Mouse (Mus musculus): ENCODE results near the gene Srpr.
A peak's percentile ranks its signal among the peaks of the same experiment; 100 is the strongest.

The Srpr gene

GRCm38 (mm10) chr9:35199772-35200471 lies at the start of gene Srpr, which contains the start of gene Tirap:
Srpr (plus strand) TSS chr9:35200175.
Tirap (minus strand) TSS chr9:35200291.
- DNase-seq (ENCODE audit: low spot score in 2 of 2), result peak; percentile 94 to 95

GRCm38 (mm10) chr9:35152923-35153322 lies 47.1 kb upstream of the Srpr start:
- DNase-seq (ENCODE audit: low spot score in 2 of 2), result no peak

DNA sequence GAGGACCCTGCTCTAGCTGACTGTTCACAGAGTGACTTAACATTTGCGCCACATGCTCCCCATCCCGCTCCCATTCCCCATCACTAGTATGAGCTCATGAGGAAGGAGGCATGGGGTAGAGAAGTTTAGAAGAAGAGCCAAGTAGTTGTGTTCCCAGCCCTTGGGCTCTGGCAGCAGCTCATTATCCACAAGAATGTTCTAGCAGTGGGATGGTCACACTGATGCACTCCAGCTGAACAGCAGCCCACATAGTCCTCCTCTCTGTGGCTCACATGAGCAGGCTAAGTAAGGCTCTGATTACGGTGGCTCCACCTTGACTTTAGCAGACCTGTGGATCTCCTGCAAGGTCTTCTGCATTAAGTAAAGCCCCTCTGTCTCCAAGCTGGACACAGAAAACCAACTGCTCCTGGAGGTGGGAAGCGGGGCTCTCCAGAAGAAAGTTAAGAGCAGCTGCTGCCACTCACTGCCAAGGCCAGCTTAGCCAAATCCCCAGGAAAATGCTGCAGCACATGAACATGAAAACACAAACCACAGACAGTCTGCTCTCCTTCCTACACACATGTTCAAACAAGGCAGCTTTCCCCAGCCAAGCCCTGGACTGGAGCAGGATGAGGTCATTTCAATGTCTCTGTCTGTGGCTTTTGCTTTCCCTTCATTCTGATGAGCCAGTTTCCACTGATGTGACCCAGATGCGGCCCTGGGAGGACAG lies 43.8 kb upstream of the Srpr start:
- DNase-seq (ENCODE audit: low spot score in 2 of 2), result no peak

DNA sequence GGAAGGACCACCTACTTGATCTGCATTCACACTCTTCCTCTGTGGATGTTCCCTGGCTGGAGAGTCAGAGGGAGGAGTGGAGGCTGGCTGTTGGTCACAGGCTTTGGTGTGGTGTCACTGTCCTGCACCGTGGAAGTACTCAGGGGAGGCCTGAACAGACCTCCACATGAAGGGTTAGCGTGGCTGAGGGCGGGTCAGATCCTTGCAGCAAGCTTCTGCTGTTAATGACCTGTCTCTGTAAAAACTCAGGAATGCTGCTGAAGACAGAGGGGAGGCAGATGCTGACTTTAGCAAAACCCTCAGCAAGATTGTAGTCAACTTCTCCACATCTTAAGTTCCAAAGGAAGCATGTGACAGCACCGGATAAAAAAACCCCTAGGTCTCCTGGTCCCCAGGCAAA lies 43.1 kb upstream of the Srpr start:
- no peak for DNase-seq (ENCODE audit: low spot score in 2 of 2)

DNA sequence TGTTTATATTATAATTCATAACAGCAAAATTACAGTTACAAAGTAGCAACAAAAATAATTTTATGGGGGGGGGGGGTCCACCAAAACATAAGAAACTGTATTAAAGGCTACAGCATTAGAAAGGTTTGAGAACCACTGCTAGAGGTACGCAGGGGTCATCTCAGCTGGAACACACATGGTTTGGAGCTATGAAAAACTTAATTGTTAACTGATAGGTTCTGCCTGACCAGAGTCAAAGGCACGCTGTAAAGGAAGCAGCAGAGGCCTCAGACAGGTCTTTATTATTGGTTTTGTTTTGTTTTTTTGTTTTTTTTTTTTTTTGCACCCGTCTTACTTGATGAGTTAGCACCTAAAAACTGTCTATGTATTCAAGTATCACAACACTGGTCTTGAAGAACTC lies 41.5 kb upstream of the Srpr start:
- no peak for DNase-seq (ENCODE audit: low spot score in 2 of 2)

- no peak for DNase-seq (ENCODE audit: low spot score in 2 of 2)
Measured at GRCm38 (mm10) chr9:35160662-35161061, 39.3 kb upstream of the Srpr start.

DNA sequence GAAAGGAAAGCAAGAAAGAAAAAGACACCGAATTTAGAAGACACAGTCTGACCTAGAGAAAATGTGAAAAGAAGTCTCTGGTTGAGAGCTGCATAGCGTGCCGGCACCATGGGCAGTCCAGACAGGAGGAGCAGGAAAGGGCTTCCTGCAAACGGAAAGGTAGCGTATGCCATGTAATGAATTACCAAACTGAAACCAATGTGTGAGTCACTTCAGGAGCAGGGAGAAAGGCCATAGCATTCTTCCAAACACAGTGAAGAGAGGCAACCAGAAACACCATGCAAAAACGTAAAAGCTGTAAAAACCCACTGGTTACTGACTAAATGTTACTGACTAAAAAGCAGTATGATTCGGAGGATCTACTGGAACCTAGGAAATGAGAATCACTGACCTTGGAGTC lies 38.3 kb upstream of the Srpr start:
- no peak for DNase-seq (ENCODE audit: low spot score in 2 of 2)

GRCm38 (mm10) chr9:35163011-35163690 lies 36.8 kb upstream of the Srpr start:
- DNase-seq (ENCODE audit: low spot score in 2 of 2), result no peak

DNA sequence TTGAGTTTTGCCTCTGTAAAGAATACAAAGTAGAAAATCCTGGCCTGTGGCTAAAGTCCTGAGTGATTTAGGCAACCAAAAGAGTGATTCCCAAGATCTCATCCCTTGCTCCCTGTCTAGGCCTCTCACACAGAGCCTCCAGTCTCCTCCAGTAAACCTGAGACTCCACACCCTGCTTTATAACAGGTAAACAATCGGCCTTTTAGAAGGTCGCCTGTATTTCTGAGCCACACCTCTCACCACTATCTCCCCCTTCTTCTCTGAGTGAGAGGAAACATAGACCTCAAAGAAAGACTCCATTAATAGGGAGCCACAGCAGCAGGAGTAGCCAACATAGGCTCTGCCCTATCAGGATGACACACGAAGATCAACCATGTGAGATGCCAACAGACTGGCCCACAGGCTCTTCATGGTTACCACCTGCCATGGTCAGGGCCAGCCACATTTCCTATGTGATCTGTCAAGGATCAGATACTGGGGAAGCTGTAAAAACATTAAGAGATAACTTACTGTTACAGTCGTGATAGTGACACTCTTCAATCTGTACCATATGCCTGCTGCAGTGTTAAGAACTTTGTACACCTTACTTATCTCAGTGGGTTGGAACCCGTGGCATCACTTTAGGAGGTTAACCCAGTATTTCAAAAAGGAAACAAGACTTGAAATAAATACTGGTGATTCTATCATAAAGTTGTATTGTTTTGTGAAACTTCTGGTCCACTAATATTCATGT lies 35.7 kb upstream of the Srpr start:
- no peak for DNase-seq (ENCODE audit: low spot score in 2 of 2)

DNA sequence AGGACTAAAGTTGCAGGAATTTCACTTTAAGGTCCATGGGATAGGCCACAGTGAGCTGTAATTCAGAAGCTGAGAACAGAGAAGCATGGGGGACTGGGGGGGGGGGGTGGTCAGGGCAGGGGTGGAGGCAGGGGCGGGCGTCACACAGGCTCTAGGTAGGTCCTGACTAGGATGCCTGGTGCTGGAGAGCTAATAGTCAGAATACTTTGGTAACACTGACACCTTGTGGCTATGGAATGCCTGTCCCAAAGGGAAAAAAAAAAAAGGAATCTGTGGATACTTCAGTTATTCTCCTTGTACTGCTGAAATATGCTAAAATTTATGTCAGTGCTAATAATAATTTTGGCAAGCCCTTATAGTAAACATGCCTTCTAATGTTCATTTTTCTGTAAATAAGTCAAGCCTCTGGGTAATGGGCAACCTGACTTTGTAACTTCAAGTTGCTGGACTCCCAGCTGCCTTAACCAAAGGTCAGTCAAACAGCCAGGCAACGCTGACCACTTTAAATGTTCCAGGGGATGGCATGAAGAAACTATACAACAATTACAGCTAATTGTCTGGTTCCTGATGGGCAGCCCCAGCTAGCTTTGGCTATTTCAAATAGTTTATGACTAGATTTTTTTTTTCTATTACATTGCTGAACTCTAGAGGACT lies 33.7 kb upstream of the Srpr start:
- no peak for DNase-seq (ENCODE audit: low spot score in 2 of 2)

- DNase-seq (ENCODE audit: low spot score in 2 of 2), result no peak
Measured at GRCm38 (mm10) chr9:35166798-35167635, 33.0 kb upstream of the Srpr start.

DNA sequence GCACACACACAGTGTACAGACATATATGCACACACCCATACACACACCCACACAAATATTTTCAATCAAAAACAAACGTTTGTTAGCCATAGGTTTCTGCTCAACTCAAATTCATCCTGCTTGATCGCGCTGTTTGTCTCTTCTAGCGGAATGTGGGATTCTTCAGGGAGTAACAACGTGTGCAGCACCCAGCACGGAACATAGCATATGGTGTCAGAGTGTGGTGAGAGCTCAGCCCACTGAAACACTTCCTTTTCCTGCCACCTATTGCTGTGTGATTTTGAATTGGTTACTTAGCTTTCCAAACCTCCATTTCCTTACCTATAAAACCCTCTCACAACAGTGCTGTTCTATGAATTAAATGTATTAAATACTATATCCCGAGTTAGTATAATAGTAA lies 29.9 kb upstream of the Srpr start:
- no peak for DNase-seq (ENCODE audit: low spot score in 2 of 2)

DNA sequence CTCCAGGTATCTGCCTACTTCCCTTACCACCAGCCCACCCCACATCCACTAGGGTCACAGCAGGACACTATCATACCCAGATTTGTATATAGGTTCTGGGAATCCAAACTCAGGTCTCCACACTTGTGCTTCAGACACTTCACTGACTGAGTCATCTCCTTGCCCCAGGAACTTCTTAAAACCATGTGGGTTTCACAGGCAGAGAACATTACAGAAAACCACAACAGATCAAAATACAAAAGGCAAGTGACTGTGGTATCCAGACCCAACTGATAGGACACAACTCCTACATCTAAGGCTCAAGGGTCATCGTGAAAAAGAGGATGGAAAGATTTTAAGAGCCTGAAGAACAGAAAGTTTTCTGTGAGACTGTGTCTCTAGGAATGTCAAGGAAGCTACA lies 26.6 kb upstream of the Srpr start:
- no peak for DNase-seq (ENCODE audit: low spot score in 2 of 2)

DNA sequence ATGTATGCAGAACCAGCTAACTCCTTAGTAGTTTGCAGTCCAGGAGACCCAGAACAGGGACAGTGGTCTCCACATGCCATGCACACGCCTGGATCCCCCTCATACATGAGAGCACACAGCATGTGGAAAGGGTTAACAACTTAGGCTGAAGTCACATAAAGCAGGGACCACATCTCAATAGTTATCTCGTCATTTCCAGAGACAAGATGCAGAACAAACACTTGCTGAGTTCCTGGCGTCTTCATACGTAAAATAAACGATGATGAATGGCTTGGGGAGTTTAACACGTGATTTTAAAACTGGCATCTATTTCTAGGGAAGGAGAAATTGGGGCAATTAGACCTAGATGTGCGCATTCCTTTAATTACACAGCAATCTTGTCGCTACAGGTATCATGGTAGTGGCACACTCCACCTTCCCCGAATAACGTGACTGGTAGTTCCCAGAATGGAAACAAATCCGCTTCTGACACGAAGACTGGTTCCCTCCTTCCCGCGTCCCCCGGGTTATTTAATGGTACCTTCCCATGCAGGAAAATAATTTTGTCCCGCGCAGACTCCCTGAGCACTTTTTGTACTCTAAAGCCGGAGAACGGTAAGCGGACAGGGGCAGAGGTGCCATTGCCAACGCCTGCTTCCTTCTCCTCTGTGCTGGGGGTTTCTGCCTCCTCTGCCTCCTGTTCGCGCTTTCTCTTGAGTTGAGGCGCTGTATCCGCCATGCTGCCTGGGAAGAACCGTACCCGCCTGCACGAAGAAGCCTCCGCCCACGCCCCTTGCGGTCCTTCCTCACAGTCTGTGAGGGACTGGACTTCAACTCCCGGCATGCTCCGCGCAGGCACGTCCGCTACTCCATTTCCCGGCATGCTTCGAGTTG lies 24.5 kb upstream of the Srpr start, which contains the start of gene Dcps:
Dcps (minus strand) TSS at position 811 of the 873 bp plus-strand sequence.
- DNase-seq (ENCODE audit: low spot score in 2 of 2), result peak; percentile 88 to 99

GRCm38 (mm10) chr9:35176124-35176659 lies 23.8 kb upstream of the Srpr start:
- DNase-seq (ENCODE audit: low spot score in 2 of 2), result no peak

- DNase-seq (ENCODE audit: low spot score in 2 of 2), result no peak
Measured at GRCm38 (mm10) chr9:35182832-35183231, 17.1 kb upstream of the Srpr start.

- no peak for DNase-seq (ENCODE audit: low spot score in 2 of 2)
Measured at GRCm38 (mm10) chr9:35183359-35183758, 16.6 kb upstream of the Srpr start.

GRCm38 (mm10) chr9:35186430-35186829 lies 13.5 kb upstream of the Srpr start:
- peak in 1 of 2 experiments; percentile 44 for DNase-seq (ENCODE audit: low spot score in 2 of 2)

GRCm38 (mm10) chr9:35187351-35187903 lies 12.5 kb upstream of the Srpr start:
- no peak for DNase-seq (ENCODE audit: low spot score in 2 of 2)
